7 mouse cellular contexts compared by ENCODE assay signal in the genomic region with DNA sequence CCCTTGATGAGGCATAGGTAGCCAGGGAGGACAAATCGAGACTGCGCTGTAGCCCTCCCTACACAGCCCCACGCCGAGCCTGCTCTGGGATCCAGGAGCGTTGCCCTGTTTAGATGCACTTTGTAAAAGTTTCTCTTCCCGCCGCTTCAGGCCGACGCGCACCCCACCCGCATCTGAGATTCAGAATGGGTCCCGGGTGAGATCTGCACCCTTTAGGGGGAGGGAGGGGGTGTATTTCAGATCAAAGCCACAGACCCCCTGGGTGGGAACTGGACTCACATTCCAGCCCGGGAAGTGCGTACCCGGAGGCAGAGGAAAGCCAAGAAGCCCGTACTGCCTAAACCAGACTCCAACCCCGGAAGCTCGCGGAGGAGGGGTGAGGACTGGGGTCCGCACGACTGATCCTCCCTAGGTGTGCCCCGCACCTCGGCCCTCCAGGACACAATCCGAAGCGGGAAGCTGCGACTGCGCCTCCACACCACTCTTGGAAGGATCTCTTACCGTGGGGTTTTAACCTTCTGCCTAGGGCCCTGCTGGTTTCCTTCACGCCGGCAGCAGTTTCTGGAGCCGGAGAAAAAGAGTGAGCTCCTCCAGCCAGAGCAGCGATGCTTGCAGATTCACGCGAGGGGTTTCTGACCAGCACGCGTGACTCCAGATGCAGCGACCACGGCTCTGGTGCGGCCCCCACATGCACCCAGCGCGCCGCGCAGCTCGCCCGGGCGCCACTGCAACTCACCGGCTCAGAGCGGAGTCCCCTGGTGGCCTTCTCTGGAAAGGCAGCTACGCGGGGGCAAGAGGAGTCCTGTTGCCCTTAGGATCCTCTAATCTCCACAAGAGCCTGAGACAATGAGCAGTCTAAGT. TPM values are rescaled to one million over a fixed set of nuclear protein-coding genes. Genes with fewer than 3 reads are reported as not detected.
DNase-seq lines count a peak whose midpoint lies in the region; ATAC-seq lines count a peak whose summit lies in the region.

Gene Mob3b, minus strand, starts transcription at position 734 of the 861 bp plus-strand sequence.

- H3K4me3 ChIP-seq in embryonic facial prominence, embryonic 10.5 days, result peak within 1 kb of the TSS; percentile 73
- H3K4me3 ChIP-seq in limb, embryonic 10.5 days, result peak within 1 kb of the TSS; percentile 71
- peak within 1 kb of the TSS; percentile 63 for H3K4me3 ChIP-seq in midbrain, embryonic 12.5 days

- H3K27me3 ChIP-seq in embryonic facial prominence, embryonic 10.5 days (replicated peaks; ENCODE audit: low read depth, poor library complexity, severe bottlenecking), result peaks cover 6% of the 10 kb centered on the region; the same call in 1 of the 2 replicates
- H3K27me3 ChIP-seq in limb, embryonic 10.5 days (ENCODE audit: low read depth, poor library complexity, severe bottlenecking), result 0 out of 2 replicates have a peak, but pooled peaks cover 4% of the 10 kb centered on the region
- peaks cover 6% of the 10 kb centered on the region for H3K27me3 ChIP-seq in midbrain, embryonic 12.5 days

- ATAC-seq in midbrain, embryonic 12.5 days (ENCODE audit: low FRiP score, low read depth), result peak; percentile 83

- H3K36me3 ChIP-seq in embryonic facial prominence, embryonic 10.5 days (replicated peaks), result no peaks in the 10 kb centered on the region
- H3K36me3 ChIP-seq in limb, embryonic 10.5 days, result no peaks in the 10 kb centered on the region
- no peaks in the 10 kb centered on the region for H3K36me3 ChIP-seq in midbrain, embryonic 12.5 days

- WGBS in embryonic facial prominence, embryonic 10.5 days, result under 1% methylated on average over 50 of the region's 50 CpGs
- under 1% methylated on average over 50 of the region's 50 CpGs for WGBS in limb, embryonic 10.5 days
- WGBS in midbrain, embryonic 12.5 days, result under 1% methylated on average over 50 of the region's 50 CpGs

- peaks cover 19% of the 10 kb centered on the region for H3K4me1 ChIP-seq in embryonic facial prominence, embryonic 10.5 days
- peaks cover 26% of the 10 kb centered on the region for H3K4me1 ChIP-seq in limb, embryonic 10.5 days
- H3K4me1 ChIP-seq in midbrain, embryonic 12.5 days, result peaks cover 19% of the 10 kb centered on the region

- peak within 1 kb of the TSS; percentile 90 for H3K27ac ChIP-seq in embryonic facial prominence, embryonic 10.5 days (replicated peaks)
- peak within 1 kb of the TSS; percentile 90 for H3K27ac ChIP-seq in limb, embryonic 10.5 days
- peak within 1 kb of the TSS; percentile 72 for H3K27ac ChIP-seq in midbrain, embryonic 12.5 days (replicated peaks)

- H3K9ac ChIP-seq in midbrain, embryonic 12.5 days (replicated peaks), result peak within 1 kb of the TSS; percentile 57

- H3K4me2 ChIP-seq in midbrain, embryonic 12.5 days (replicated peaks), result peak within 1 kb of the TSS; percentile 72

- peak; percentile 85 for DNase-seq in adrenal gland, adult 8-10 months
- peak; percentile 91 for DNase-seq in embryonic facial prominence, embryonic 10.5 days (ENCODE audit: low spot score)
- DNase-seq in heart, adult 11 months, result peak; percentile 98
- peak; percentile 87 for DNase-seq in kidney, adult 11 months
- DNase-seq in limb, embryonic 10.5 days (ENCODE audit: low spot score), result peak; percentile 90
- DNase-seq in skeletal muscle tissue, adult 2 months (ENCODE audit: low read depth, low spot score), result peak; percentile 47

- no peaks in the 10 kb centered on the region for H3K9me3 ChIP-seq in embryonic facial prominence, embryonic 10.5 days
- H3K9me3 ChIP-seq in limb, embryonic 10.5 days (replicated peaks), result no peaks in the 10 kb centered on the region
- no peaks in the 10 kb centered on the region for H3K9me3 ChIP-seq in midbrain, embryonic 12.5 days

RNA-seq across cellular contexts. Expression of gene Mob3b, which starts in this region (rescaled TPM):
- 10 to 100 TPM; 28.5 to 53.9 (median 39.7) TPM for total RNA-seq in adrenal gland, adult 8-10 months (2022)
- polyA plus RNA-seq in embryonic facial prominence, embryonic 10.5 days (2016; fragmentation: Nextera tagmentation; extraction: Ambion mirVana), result 14.0 and 15.4 TPM in 2 replicates
- polyA plus RNA-seq in limb, embryonic 10.5 days (2016; fragmentation: Nextera tagmentation; extraction: Ambion mirVana), result 13.1 and 14.1 TPM in 2 replicates
- polyA plus RNA-seq in midbrain, embryonic 12.5 days (2016; fragmentation: Nextera tagmentation; extraction: Ambion mirVana), result 23.1 and 28.0 TPM in 2 replicates

Comparison
In these comparisons a context has a peak if more than half of its experiments do, and no peak if none do; other contexts are left out.
1. Peak in every context shown above with its lines: DNase-seq, ATAC-seq, H3K4me3 ChIP-seq and H3K27ac ChIP-seq.
2. DNase-seq: peak in every context shown above with its lines; median percentile 98 in heart, adult 11 months; 91 in embryonic facial prominence, embryonic 10.5 days; 90 in limb, embryonic 10.5 days; 87 in kidney, adult 11 months; 85 in adrenal gland, adult 8-10 months; 47 in skeletal muscle tissue, adult 2 months.